Mouse (Mus musculus) G1E (cell line): Measurements from ENCODE around the gene Nalcn.

Experiments used
- CTCF ChIP-seq: IDR thresholded peaks from 2 replicates; pipeline ENCODE4 v1.5.1; 2012; ENCODE audit warnings: low read depth, low read length, inconsistent platforms, mixed read lengths
- GATA2 ChIP-seq: IDR thresholded peaks from 2 replicates; pipeline ENCODE4 v1.6.1; 2012; ENCODE audit warnings: low read depth, low read length, inconsistent platforms, borderline replicate concordance

DNA sequence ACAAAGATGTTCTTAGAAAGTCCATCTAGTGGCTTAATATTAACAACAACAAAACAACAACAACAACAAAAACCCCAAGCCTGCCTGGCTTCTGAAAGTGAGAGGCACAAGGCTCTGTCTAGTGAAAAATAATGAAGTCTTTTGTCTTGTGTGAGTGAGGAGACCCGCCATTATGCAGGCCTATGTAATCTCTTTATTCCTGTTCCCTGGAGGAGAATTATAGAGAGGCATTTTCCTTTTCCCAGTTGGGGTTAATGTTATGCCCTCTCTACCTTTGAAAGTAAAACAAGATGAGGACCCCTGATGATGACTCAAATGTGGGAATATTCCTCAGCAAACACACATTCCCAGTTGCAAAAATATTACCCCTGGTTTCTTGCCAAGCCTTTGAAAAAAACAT lies 295.1 kb downstream of the Nalcn start:
- TF ChIP-seq GATA2, result no peak
- no peak for TF ChIP-seq CTCF
